8 mouse cellular contexts compared by ENCODE assay signal in the genomic region with DNA sequence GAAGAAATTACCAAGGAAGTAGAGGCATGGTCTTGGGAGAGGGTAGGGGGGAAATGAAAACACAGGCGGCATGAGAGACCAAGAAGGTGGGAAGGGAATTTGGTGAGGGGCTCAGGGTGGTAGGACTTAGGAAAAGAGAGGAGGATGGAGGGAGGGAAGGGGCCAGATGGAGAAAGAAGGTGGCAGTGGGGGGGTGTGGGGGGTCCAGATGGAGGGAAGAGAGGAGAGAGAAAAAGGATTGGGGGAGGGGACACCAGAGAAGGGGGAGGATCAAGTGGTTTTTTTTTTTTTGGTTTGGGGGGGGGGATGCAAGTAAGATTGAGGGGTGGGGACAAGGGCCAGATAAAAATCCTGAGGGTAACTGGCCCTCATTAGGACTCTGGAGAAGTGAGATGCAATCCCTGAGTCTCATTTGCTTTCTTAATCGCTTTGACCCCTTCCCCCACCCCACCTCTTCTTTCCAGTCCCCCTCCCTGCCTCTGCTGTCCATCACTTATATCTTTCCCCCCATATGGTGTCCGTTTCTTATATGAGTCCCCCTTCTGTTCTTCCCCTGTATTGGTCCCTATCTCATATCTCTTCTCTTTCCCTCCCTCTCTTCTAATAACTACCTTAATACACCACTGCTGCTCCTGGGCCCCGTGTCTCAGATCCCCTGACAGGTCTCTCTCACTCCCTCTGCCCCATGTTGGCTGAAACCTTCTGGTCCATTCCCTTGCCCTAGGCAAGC. TPM values are rescaled to one million over a fixed set of nuclear protein-coding genes. Genes with fewer than 3 reads are reported as not detected.
DNase-seq lines count a peak whose midpoint lies in the region; ATAC-seq lines count a peak whose summit lies in the region.

No protein-coding gene starts in this region.

- ATAC-seq in heart, embryonic 15.5 days (replicated peaks; ENCODE audit: insufficient number of reproducible peaks, insufficient read depth, low FRiP score, low read depth): no peak
- no peak for ATAC-seq in hindbrain, embryonic 11.5 days (ENCODE audit: low FRiP score)
- no peak for ATAC-seq in midbrain, embryonic 13.5 days

- H3K27ac ChIP-seq in heart, embryonic 15.5 days: no peak overlapping the region
- H3K27ac ChIP-seq in hindbrain, embryonic 11.5 days (ENCODE audit: low read depth, low read length): peak overlapping the region; percentile 89
- H3K27ac ChIP-seq in midbrain, embryonic 13.5 days: peak overlapping the region; percentile 94

- peaks cover 51% of the 10 kb centered on the region for H3K4me1 ChIP-seq in heart, embryonic 15.5 days (replicated peaks)
- peaks cover 20% of the 10 kb centered on the region for H3K4me1 ChIP-seq in hindbrain, embryonic 11.5 days (replicated peaks; ENCODE audit: control insufficient read depth, insufficient read depth, low read length)
- H3K4me1 ChIP-seq in midbrain, embryonic 13.5 days (replicated peaks): peaks cover 84% of the 10 kb centered on the region

- 28% methylated on average over 4 of the region's 4 CpGs for WGBS in heart, embryonic 15.5 days
- 16% methylated on average over 4 of the region's 4 CpGs for WGBS in hindbrain, embryonic 11.5 days
- WGBS in midbrain, embryonic 13.5 days: 4% methylated on average over 4 of the region's 4 CpGs

- no peaks in the 10 kb centered on the region for H3K9me3 ChIP-seq in heart, embryonic 15.5 days (replicated peaks)
- H3K9me3 ChIP-seq in hindbrain, embryonic 11.5 days (ENCODE audit: control insufficient read depth, low read length): no peaks in the 10 kb centered on the region
- no peaks in the 10 kb centered on the region for H3K9me3 ChIP-seq in midbrain, embryonic 13.5 days

- H3K4me3 ChIP-seq in heart, embryonic 15.5 days: peak overlapping the region; percentile 49
- peak overlapping the region; percentile 54 for H3K4me3 ChIP-seq in hindbrain, embryonic 11.5 days (ENCODE audit: low read depth, low read length)
- H3K4me3 ChIP-seq in midbrain, embryonic 13.5 days (replicated peaks): peak overlapping the region; percentile 51

- peak overlapping the region; percentile 87 for H3K4me2 ChIP-seq in heart, embryonic 15.5 days
- H3K4me2 ChIP-seq in hindbrain, embryonic 11.5 days (replicated peaks; ENCODE audit: low read depth, low read length): peak overlapping the region; percentile 69
- H3K4me2 ChIP-seq in midbrain, embryonic 13.5 days (replicated peaks): peak overlapping the region; percentile 70

- H3K27me3 ChIP-seq in heart, embryonic 15.5 days: no peaks in the 10 kb centered on the region
- H3K27me3 ChIP-seq in hindbrain, embryonic 11.5 days (ENCODE audit: control insufficient read depth, insufficient read depth, low read length): no peaks in the 10 kb centered on the region
- no peaks in the 10 kb centered on the region for H3K27me3 ChIP-seq in midbrain, embryonic 13.5 days

- peak overlapping the region; percentile 44; the same call in 1 of the 2 replicates for H3K9ac ChIP-seq in heart, embryonic 15.5 days
- H3K9ac ChIP-seq in hindbrain, embryonic 11.5 days (ENCODE audit: low read depth, low read length): peak overlapping the region; percentile 67
- H3K9ac ChIP-seq in midbrain, embryonic 13.5 days (replicated peaks): peak overlapping the region; percentile 80

- no peak for DNase-seq in heart, adult 18-20 months
- peak; percentile 41 for DNase-seq in NIH3T3 (ENCODE audit: low read depth)
- DNase-seq in hindbrain, embryonic 11.5 days (ENCODE audit: low spot score): no peak
- no peak for DNase-seq in adrenal gland, adult (ENCODE audit: inconsistent age in 2 of 2, low spot score in 1 of 2)
- no peak for DNase-seq in adrenal gland, postnatal 10 days
- no peak for DNase-seq in ovary, postnatal 36 days (ENCODE audit: low spot score)

- H3K36me3 ChIP-seq in heart, embryonic 15.5 days: peaks cover 5% of the 10 kb centered on the region; the same call in 1 of the 2 replicates
- no peaks in the 10 kb centered on the region for H3K36me3 ChIP-seq in hindbrain, embryonic 11.5 days (ENCODE audit: control insufficient read depth, insufficient read depth, low read length)
- peaks cover 10% of the 10 kb centered on the region for H3K36me3 ChIP-seq in midbrain, embryonic 13.5 days

RNA-seq across cellular contexts. Expression of a gene that starts 1.0 kb away (rescaled TPM):
- polyA plus RNA-seq in heart, embryonic 15.5 days (2015; fragmentation: Nextera tagmentation; extraction: Ambion mirVana): 0.60 and 1.0 TPM in 2 replicates
- 1 to 10 TPM; 3.6 to 5.5 TPM for total RNA-seq in heart, adult 18-20 months (2021)
- polyA plus RNA-seq in hindbrain, embryonic 11.5 days (2014; fragmentation: Nextera tagmentation; extraction: Ambion mirVana): 3.4 and 4.7 TPM in 2 replicates
- polyA plus RNA-seq in midbrain, embryonic 13.5 days (2015; fragmentation: Nextera tagmentation; extraction: Ambion mirVana): 5.0 and 6.2 TPM in 2 replicates
- total RNA-seq in adrenal gland, postnatal 10 days (2021): 10 to 100 TPM; 15.7 to 21.6 TPM

RNA-seq across cellular contexts. Expression of a gene that starts 2.6 kb away (rescaled TPM):
- polyA plus RNA-seq in heart, embryonic 15.5 days (2015; fragmentation: Nextera tagmentation; extraction: Ambion mirVana): 144 and 160 TPM in 2 replicates
- total RNA-seq in heart, adult 18-20 months (2021): 100 to 1,000 TPM in 1 of 2 experiments, 10 to 100 TPM in 1; 93.2 to 100 TPM
- 135 and 154 TPM in 2 replicates for polyA plus RNA-seq in hindbrain, embryonic 11.5 days (2014; fragmentation: Nextera tagmentation; extraction: Ambion mirVana)
- polyA plus RNA-seq in midbrain, embryonic 13.5 days (2015; fragmentation: Nextera tagmentation; extraction: Ambion mirVana): 145 and 148 TPM in 2 replicates
- 100 to 1,000 TPM; 119 to 134 TPM for total RNA-seq in adrenal gland, postnatal 10 days (2021)

RNA-seq across cellular contexts. Expression of a gene that starts 9.2 kb away (rescaled TPM):
- 7.3 and 9.5 TPM in 2 replicates for polyA plus RNA-seq in heart, embryonic 15.5 days (2015; fragmentation: Nextera tagmentation; extraction: Ambion mirVana)
- total RNA-seq in heart, adult 18-20 months (2021): 10 to 100 TPM; 15.3 to 16.5 TPM
- 4.5 and 5.5 TPM in 2 replicates for polyA plus RNA-seq in hindbrain, embryonic 11.5 days (2014; fragmentation: Nextera tagmentation; extraction: Ambion mirVana)
- 13.6 and 17.7 TPM in 2 replicates for polyA plus RNA-seq in midbrain, embryonic 13.5 days (2015; fragmentation: Nextera tagmentation; extraction: Ambion mirVana)
- 10 to 100 TPM; 20.6 to 23.3 TPM for total RNA-seq in adrenal gland, postnatal 10 days (2021)

RNA-seq across cellular contexts. Expression of a gene that starts 25.1 kb away (rescaled TPM):
- 5.3 and 7.4 TPM in 2 replicates for polyA plus RNA-seq in heart, embryonic 15.5 days (2015; fragmentation: Nextera tagmentation; extraction: Ambion mirVana)
- 1 to 10 TPM in 1 of 2 experiments, under 1 TPM in 1; 0.37 to 1.1 TPM for total RNA-seq in heart, adult 18-20 months (2021)
- polyA plus RNA-seq in hindbrain, embryonic 11.5 days (2014; fragmentation: Nextera tagmentation; extraction: Ambion mirVana): 4.6 and 5.9 TPM in 2 replicates
- polyA plus RNA-seq in midbrain, embryonic 13.5 days (2015; fragmentation: Nextera tagmentation; extraction: Ambion mirVana): 4.2 and 4.4 TPM in 2 replicates
- total RNA-seq in adrenal gland, postnatal 10 days (2021): 1 to 10 TPM; 4.5 to 6.2 TPM

RNA-seq across cellular contexts. Expression of a gene that starts 31.0 kb away (rescaled TPM):
- polyA plus RNA-seq in heart, embryonic 15.5 days (2015; fragmentation: Nextera tagmentation; extraction: Ambion mirVana): 8.3 and 10.2 TPM in 2 replicates
- total RNA-seq in heart, adult 18-20 months (2021): 1 to 10 TPM; 2.6 to 3.7 TPM
- 10.5 and 13.2 TPM in 2 replicates for polyA plus RNA-seq in hindbrain, embryonic 11.5 days (2014; fragmentation: Nextera tagmentation; extraction: Ambion mirVana)
- 18.9 and 20.8 TPM in 2 replicates for polyA plus RNA-seq in midbrain, embryonic 13.5 days (2015; fragmentation: Nextera tagmentation; extraction: Ambion mirVana)
- total RNA-seq in adrenal gland, postnatal 10 days (2021): 1 to 10 TPM; 5.2 to 7.4 TPM
